Mouse (Mus musculus): ENCODE measurements at regions not wholly inside any gene's neighbourhood (a gene's known extent, or its start where the extent isn't known, plus 50 kb on each side); places are given as distances from the start of the nearest gene placed in this dataset.
A peak's percentile ranks its signal among the peaks of the same experiment; 100 is the strongest.

DNA sequence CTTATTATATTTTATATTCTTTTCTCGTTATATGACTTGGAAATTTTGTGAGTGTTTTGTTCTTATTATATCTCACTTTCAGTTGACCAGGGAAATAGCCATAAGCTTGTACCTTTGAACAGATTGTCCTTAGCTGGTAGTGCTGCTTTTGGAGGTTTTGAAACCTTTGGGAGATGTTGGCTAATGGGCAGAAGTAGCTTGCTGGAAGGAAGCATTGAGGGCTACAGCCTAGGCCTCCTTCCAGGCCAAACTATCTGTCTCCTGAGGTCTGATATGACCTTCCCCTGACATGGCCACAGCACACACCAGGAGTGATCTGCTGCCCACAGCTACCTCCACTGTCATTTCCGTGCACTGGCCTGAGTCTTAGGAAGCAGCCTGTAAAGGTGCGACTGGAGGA lies 56.8 kb downstream of the Cdkn2c start:
- no peak for DNase-seq

- DNase-seq = peak; percentile 8 to 28
Observed at GRCm38 (mm10) chr4:109609770-109610169, 57.2 kb downstream of the Cdkn2c start.

GRCm38 (mm10) chr4:109589760-109590312 lies 58.7 kb upstream of the 4930522H14Rik start:
- no peak for DNase-seq

GRCm38 (mm10) chr4:109583185-109583786 lies 52.2 kb upstream of the 4930522H14Rik start:
- DNase-seq = no peak

- DNase-seq = no peak
Observed at GRCm38 (mm10) chr4:109582523-109582922, 51.4 kb upstream of the 4930522H14Rik start.
